Mouse (Mus musculus) spleen, adult 2 months (tissue): ENCODE results near the gene Macrod2.

Experiments
- CTCF ChIP-seq: fragments of 200-500 bp; IDR thresholded peaks from 2 replicates; pipeline ENCODE4 v1.5.1; 2011; ENCODE audit warnings: mild to moderate bottlenecking, inconsistent platforms; ENCODE audit not compliant: insufficient read depth, insufficient read length, insufficient replicate concordance; ENCODE audit errors: extremely low read depth
- POLR2A ChIP-seq: fragments of 200-500 bp; IDR thresholded peaks from 2 replicates; pipeline ENCODE4 v1.6.1; 2011; ENCODE audit warnings: low read depth, low read length, inconsistent platforms

- no peak for TF ChIP-seq POLR2A
- no peak for TF ChIP-seq CTCF
These were observed 274.7 kb downstream of the Macrod2 start for GRCm38 (mm10) chr2:140669786-140670185.
